Comparison of ENCODE assay signal across 9 mouse cellular contexts in genomic region chr4:149484566-149484965, GRCm38 (mm10). TPM values are rescaled to one million over a fixed set of nuclear protein-coding genes. Genes with fewer than 3 reads are reported as not detected.
DNase-seq lines count a peak whose midpoint lies in the region; ATAC-seq and TF ChIP-seq lines count a peak whose summit lies in the region.
"Had no signal": no experiment of that assay in that cellular context is flagged by ENCODE, and none has a peak within 500 bp of the region (broad histone marks: within the 10 kb centered on the region; RNA-seq: fewer than 3 reads in every experiment).

No protein-coding gene starts in this region.

- no peak; the same call in 1 of the 2 replicates for ATAC-seq in heart, embryonic 13.5 days (ENCODE audit: extremely low read depth, insufficient number of reproducible peaks, low FRiP score, low TSS enrichment)
- no peak for ATAC-seq in forebrain, embryonic 14.5 days
- no peak for ATAC-seq in liver, embryonic 14.5 days (ENCODE audit: insufficient read depth)

- no peaks in the 10 kb centered on the region for H3K27me3 ChIP-seq in heart, embryonic 13.5 days (replicated peaks)
- H3K27me3 ChIP-seq in MEL (ENCODE audit: control insufficient read depth in 1 of 2, insufficient read depth in 2 of 2, low read length in 2 of 2): no peaks in the 10 kb centered on the region
- no peaks in the 10 kb centered on the region for H3K27me3 ChIP-seq in forebrain, embryonic 14.5 days (replicated peaks; ENCODE audit: control insufficient read depth, insufficient read depth, low read length)
- no peaks in the 10 kb centered on the region for H3K27me3 ChIP-seq in liver, embryonic 14.5 days (ENCODE audit: control insufficient read depth, insufficient read depth, low read length)

- H3K4me2 ChIP-seq in heart, embryonic 13.5 days: peak overlapping the region; percentile 81
- peak overlapping the region; percentile 58 for H3K4me2 ChIP-seq in forebrain, embryonic 14.5 days (ENCODE audit: low read length)
- peak overlapping the region; percentile 80 for H3K4me2 ChIP-seq in liver, embryonic 14.5 days (ENCODE audit: low read depth)

- no peak for TF ChIP-seq POLR2A in MEL (IDR thresholded peaks at IDR 0.05; ENCODE audit: control insufficient read depth in 1 of 2, insufficient read depth in 1 of 2, low read depth in 1 of 2, low read length in 2 of 2, poor library complexity in 1 of 2)

- no peaks in the 10 kb centered on the region for H3K9me3 ChIP-seq in heart, embryonic 13.5 days
- no peaks in the 10 kb centered on the region for H3K9me3 ChIP-seq in MEL (replicated peaks; ENCODE audit: insufficient read depth, low read length)
- H3K9me3 ChIP-seq in forebrain, embryonic 14.5 days (replicated peaks; ENCODE audit: control insufficient read depth, low read length): no peaks in the 10 kb centered on the region
- H3K9me3 ChIP-seq in liver, embryonic 14.5 days (ENCODE audit: control insufficient read depth, low read length): no peaks in the 10 kb centered on the region

- peaks cover 30% of the 10 kb centered on the region for H3K36me3 ChIP-seq in heart, embryonic 13.5 days
- peaks cover 4 to 9% of the 10 kb centered on the region in 2 experiments for H3K36me3 ChIP-seq in MEL (ENCODE audit: control insufficient read depth in 1 of 2, insufficient read depth in 2 of 2, low read length in 2 of 2)
- H3K36me3 ChIP-seq in forebrain, embryonic 14.5 days (ENCODE audit: control insufficient read depth, insufficient read depth, low read length): peaks cover 25% of the 10 kb centered on the region
- H3K36me3 ChIP-seq in liver, embryonic 14.5 days (replicated peaks; ENCODE audit: control insufficient read depth, insufficient read depth, low read depth): peaks cover 7% of the 10 kb centered on the region

- peak overlapping the region; percentile 78 for H3K4me3 ChIP-seq in heart, embryonic 13.5 days
- H3K4me3 ChIP-seq in MEL (ENCODE audit: control insufficient read depth in 1 of 2, insufficient read depth in 1 of 2, low read depth in 2 of 2, low read length in 2 of 2): peak overlapping the region; percentile 91 to 94
- H3K4me3 ChIP-seq in forebrain, embryonic 14.5 days (ENCODE audit: low read depth, low read length): peak overlapping the region; percentile 72
- peak overlapping the region; percentile 62 to 78 for H3K4me3 ChIP-seq in liver, embryonic 14.5 days (ENCODE audit: insufficient read depth in 1 of 2, low read depth in 2 of 2, low read length in 2 of 2)

- H3K79me2 ChIP-seq in MEL (ENCODE audit: control insufficient read depth, insufficient read depth, low read length, poor library complexity): peaks cover 18% of the 10 kb centered on the region

- 39% methylated on average over 3 of the region's 3 CpGs for WGBS in heart, embryonic 13.5 days
- 58% methylated on average over 3 of the region's 3 CpGs for WGBS in forebrain, embryonic 14.5 days
- 45% methylated on average over 3 of the region's 3 CpGs for WGBS in liver, embryonic 14.5 days (ENCODE audit: insufficient replicate concordance)

- DNase-seq in heart, postnatal 4 days: no peak
- no peak for DNase-seq in MEL (ENCODE audit: low read depth, low spot score)
- no peak for DNase-seq in forebrain, embryonic 14.5 days (ENCODE audit: low spot score)
- DNase-seq in liver, embryonic 14.5 days (ENCODE audit: low read depth in 3 of 3, low spot score in 3 of 3): no peak
- DNase-seq in ovary, postnatal 36 days (ENCODE audit: low spot score): no peak
- DNase-seq in testis, postnatal 10 days (ENCODE audit: low spot score): no peak
- no peak for DNase-seq in ovary, adult 18-20 months (ENCODE audit: low spot score)

- TF ChIP-seq CTCF in MEL (IDR thresholded peaks at IDR 0.05 in 2 of 3, conservative IDR thresholded peaks at IDR 0.05 in 1 of 3; ENCODE audit: control insufficient read depth in 1 of 3, insufficient read depth in 1 of 3, low read depth in 2 of 3, low read length in 3 of 3, poor library complexity in 1 of 3, severe bottlenecking in 1 of 3): no peak
- no peak for TF ChIP-seq CTCF in liver, embryonic 14.5 days (IDR thresholded peaks at IDR 0.05; ENCODE audit: low read depth)

- no peak for TF ChIP-seq RAD21 in MEL (IDR thresholded peaks at IDR 0.05; ENCODE audit: low read depth, low read length)

- no peak for TF ChIP-seq EP300 in MEL (IDR thresholded peaks at IDR 0.05; ENCODE audit: low read depth in 1 of 2, low read length in 2 of 2)
- no peak for TF ChIP-seq EP300 in liver, embryonic 14.5 days (IDR thresholded peaks at IDR 0.05; ENCODE audit: low read depth)

- H3K4me1 ChIP-seq in heart, embryonic 13.5 days: peaks cover 23% of the 10 kb centered on the region
- H3K4me1 ChIP-seq in MEL (ENCODE audit: control insufficient read depth in 1 of 2, insufficient read depth in 2 of 2, low read length in 2 of 2): peaks cover 4% of the 10 kb centered on the region in 2 experiments; a peak in 2 of 4 replicates
- H3K4me1 ChIP-seq in forebrain, embryonic 14.5 days (ENCODE audit: control insufficient read depth, insufficient read depth, low read length): peaks cover 9% of the 10 kb centered on the region; the same call in 1 of the 2 replicates
- peaks cover 6 to 7% of the 10 kb centered on the region in 2 experiments for H3K4me1 ChIP-seq in liver, embryonic 14.5 days (replicated peaks; ENCODE audit: control insufficient read depth in 2 of 2, insufficient read depth in 2 of 2, low read length in 1 of 2)

- peak overlapping the region; percentile 92 for H3K9ac ChIP-seq in heart, embryonic 13.5 days
- peak overlapping the region; percentile 79 for H3K9ac ChIP-seq in MEL (ENCODE audit: control insufficient read depth, low read depth, low read length, poor library complexity, severe bottlenecking)
- peak overlapping the region; percentile 77 for H3K9ac ChIP-seq in forebrain, embryonic 14.5 days (ENCODE audit: low read length)
- H3K9ac ChIP-seq in liver, embryonic 14.5 days (replicated peaks): peak overlapping the region; percentile 80

- peak overlapping the region; percentile 87 for H3K27ac ChIP-seq in heart, embryonic 13.5 days (replicated peaks)
- H3K27ac ChIP-seq in MEL (ENCODE audit: control insufficient read depth, low read depth, low read length): peak overlapping the region; percentile 65
- no peak overlapping the region for H3K27ac ChIP-seq in forebrain, embryonic 14.5 days (ENCODE audit: low read depth, low read length)
- peak overlapping the region; percentile 15; the same call in 1 of the 2 replicates for H3K27ac ChIP-seq in liver, embryonic 14.5 days

TF ChIP-seq in MEL, 35 proteins besides CTCF, POLR2A, EP300 and RAD21:
- no peak for TF ChIP-seq TCF12 (IDR thresholded peaks at IDR 0.05; ENCODE audit: low read depth, low read length)
- TF ChIP-seq ZMIZ1 (IDR thresholded peaks at IDR 0.05; ENCODE audit: low read depth, low read length): no peak
- no peak for TF ChIP-seq ZKSCAN1 (IDR thresholded peaks at IDR 0.05; ENCODE audit: low read depth, low read length)
- TF ChIP-seq UBTF (IDR thresholded peaks at IDR 0.05; ENCODE audit: borderline replicate concordance, insufficient read depth, low read depth, low read length): no peak

RNA-seq across cellular contexts. Expression of gene Nmnat1, which starts 0.4 kb away (rescaled TPM):
- polyA plus RNA-seq in heart, embryonic 13.5 days (2015; fragmentation: Nextera tagmentation; extraction: Ambion mirVana): 11.1 and 11.9 TPM in 2 replicates
- total RNA-seq in heart, postnatal 4 days (2021): 10 to 100 TPM; 12.7 to 14.8 TPM
- total RNA-seq in MEL (2012; rRNA removed): 18.9 and 22.3 TPM in 2 replicates
- polyA plus RNA-seq in MEL (2012; ENCODE audit: insufficient read depth in 1 of 2, insufficient read length in 2 of 2, low read depth in 1 of 2, low replicate concordance in 2 of 2, missing spikeins in 1 of 2): 10 to 100 TPM in 1 of 2 experiments, not detected in 1; 19.8 TPM
- polyA plus RNA-seq in forebrain, embryonic 14.5 days (2014; fragmentation: Nextera tagmentation; extraction: Ambion mirVana): 9.4 and 11.8 TPM in 2 replicates
- polyA plus RNA-seq in liver, embryonic 14.5 days (2012; rRNA removed): 3.2 and 3.8 TPM in 2 replicates
- polyA plus RNA-seq in liver, embryonic 14.5 days (2014; fragmentation: Nextera tagmentation; extraction: Ambion mirVana): 4.7 and 5.9 TPM in 2 replicates

RNA-seq across cellular contexts. Expression of gene Lzic, which starts 0.5 kb away (rescaled TPM):
- polyA plus RNA-seq in heart, embryonic 13.5 days (2015; fragmentation: Nextera tagmentation; extraction: Ambion mirVana): 28.5 and 34.6 TPM in 2 replicates
- 10 to 100 TPM; 43.4 to 46.8 TPM for total RNA-seq in heart, postnatal 4 days (2021)
- total RNA-seq in MEL (2012; rRNA removed): 24.0 and 25.0 TPM in 2 replicates
- polyA plus RNA-seq in MEL (2012; ENCODE audit: insufficient read depth in 1 of 2, insufficient read length in 2 of 2, low read depth in 1 of 2, low replicate concordance in 2 of 2, missing spikeins in 1 of 2): 10 to 100 TPM in 1 of 2 experiments, not detected in 1; 26.2 TPM
- 62.6 and 63.0 TPM in 2 replicates for polyA plus RNA-seq in forebrain, embryonic 14.5 days (2014; fragmentation: Nextera tagmentation; extraction: Ambion mirVana)
- 5.6 and 9.1 TPM in 2 replicates for polyA plus RNA-seq in liver, embryonic 14.5 days (2012; rRNA removed)
- polyA plus RNA-seq in liver, embryonic 14.5 days (2014; fragmentation: Nextera tagmentation; extraction: Ambion mirVana): 14.9 and 15.5 TPM in 2 replicates

RNA-seq across cellular contexts. Expression of gene Tmem274, which starts 7.4 kb away (rescaled TPM):
- polyA plus RNA-seq in heart, embryonic 13.5 days (2015; fragmentation: Nextera tagmentation; extraction: Ambion mirVana): 0.51 TPM in 1 of 2 replicates, not detected in the other
- not detected for total RNA-seq in heart, postnatal 4 days (2021)
- total RNA-seq in MEL (2012; rRNA removed): not detected in 2 replicates
- not detected for polyA plus RNA-seq in MEL (2012; ENCODE audit: insufficient read depth in 1 of 2, insufficient read length in 2 of 2, low read depth in 1 of 2, low replicate concordance in 2 of 2, missing spikeins in 1 of 2)
- polyA plus RNA-seq in forebrain, embryonic 14.5 days (2014; fragmentation: Nextera tagmentation; extraction: Ambion mirVana): not detected in 2 replicates
- polyA plus RNA-seq in liver, embryonic 14.5 days (2012; rRNA removed): not detected in 2 replicates
- polyA plus RNA-seq in liver, embryonic 14.5 days (2014; fragmentation: Nextera tagmentation; extraction: Ambion mirVana): not detected in 2 replicates
- total RNA-seq: left cerebral cortex, postnatal 25 days had no signal

RNA-seq across cellular contexts. Expression of gene Rbp7, which starts 29.8 kb away (rescaled TPM):
- 3.6 and 3.9 TPM in 2 replicates for polyA plus RNA-seq in heart, embryonic 13.5 days (2015; fragmentation: Nextera tagmentation; extraction: Ambion mirVana)
- total RNA-seq in heart, postnatal 4 days (2021): 10 to 100 TPM; 38.9 to 39.6 TPM
- total RNA-seq in MEL (2012; rRNA removed): not detected in 2 replicates
- not detected for polyA plus RNA-seq in MEL (2012; ENCODE audit: insufficient read depth in 1 of 2, insufficient read length in 2 of 2, low read depth in 1 of 2, low replicate concordance in 2 of 2, missing spikeins in 1 of 2)
- not detected in 2 replicates for polyA plus RNA-seq in forebrain, embryonic 14.5 days (2014; fragmentation: Nextera tagmentation; extraction: Ambion mirVana)
- polyA plus RNA-seq in liver, embryonic 14.5 days (2012; rRNA removed): not detected in 2 replicates
- not detected in 2 replicates for polyA plus RNA-seq in liver, embryonic 14.5 days (2014; fragmentation: Nextera tagmentation; extraction: Ambion mirVana)
- total RNA-seq: left cerebral cortex, postnatal 25 days had no signal

RNA-seq across cellular contexts. Expression of gene Ctnnbip1, which starts 33.5 kb away (rescaled TPM):
- 33.4 and 36.2 TPM in 2 replicates for polyA plus RNA-seq in heart, embryonic 13.5 days (2015; fragmentation: Nextera tagmentation; extraction: Ambion mirVana)
- total RNA-seq in heart, postnatal 4 days (2021): 10 to 100 TPM; 60.5 to 66.4 TPM
- total RNA-seq in MEL (2012; rRNA removed): 10.8 and 12.7 TPM in 2 replicates
- polyA plus RNA-seq in MEL (2012; ENCODE audit: insufficient read depth in 1 of 2, insufficient read length in 2 of 2, low read depth in 1 of 2, low replicate concordance in 2 of 2, missing spikeins in 1 of 2): 10 to 100 TPM in 1 of 2 experiments, not detected in 1; 20.2 TPM
- polyA plus RNA-seq in forebrain, embryonic 14.5 days (2014; fragmentation: Nextera tagmentation; extraction: Ambion mirVana): 95.2 and 99.1 TPM in 2 replicates
- polyA plus RNA-seq in liver, embryonic 14.5 days (2012; rRNA removed): 1.5 and 2.2 TPM in 2 replicates
- polyA plus RNA-seq in liver, embryonic 14.5 days (2014; fragmentation: Nextera tagmentation; extraction: Ambion mirVana): 4.0 and 4.2 TPM in 2 replicates
